ENCODE assay signal across 15 mouse cellular contexts in genomic region chr11:88169531-88170040, GRCm38 (mm10). TPM values are rescaled to one million over a fixed set of nuclear protein-coding genes. Genes with fewer than 3 reads are reported as not detected.
DNase-seq lines count a peak whose midpoint lies in the region; ATAC-seq lines count a peak whose summit lies in the region.
"Had no signal": no experiment of that assay in that cellular context is flagged by ENCODE, and none has a peak within 500 bp of the region (broad histone marks: within the 10 kb centered on the region; RNA-seq: fewer than 3 reads in every experiment).

No protein-coding gene starts in this region.

- no peaks in the 10 kb centered on the region for H3K36me3 ChIP-seq in heart, embryonic 15.5 days
- H3K36me3 ChIP-seq in lung, embryonic 16.5 days (ENCODE audit: control insufficient read depth, insufficient read depth, low read length), result no peaks in the 10 kb centered on the region
- H3K36me3 ChIP-seq in intestine, embryonic 16.5 days (ENCODE audit: control insufficient read depth, insufficient read depth, low read length), result no peaks in the 10 kb centered on the region

- H3K9me3 ChIP-seq in heart, embryonic 15.5 days (replicated peaks), result no peaks in the 10 kb centered on the region
- no peaks in the 10 kb centered on the region for H3K9me3 ChIP-seq in lung, embryonic 16.5 days (ENCODE audit: control insufficient read depth, low read length)
- no peaks in the 10 kb centered on the region for H3K9me3 ChIP-seq in intestine, embryonic 16.5 days (ENCODE audit: control insufficient read depth, low read length)
- H3K9me3 ChIP-seq: G1E had no signal

- 0 out of 2 replicates have a peak overlapping the region, but pooled peaks have one; percentile 1 for H3K9ac ChIP-seq in heart, embryonic 15.5 days
- H3K9ac ChIP-seq in lung, embryonic 16.5 days (ENCODE audit: low read length), result 0 out of 2 replicates have a peak overlapping the region, but pooled peaks have one; percentile 24
- H3K9ac ChIP-seq in intestine, embryonic 16.5 days (ENCODE audit: low read depth, low read length), result 0 out of 2 replicates have a peak overlapping the region, but pooled peaks have one; percentile 33
- H3K9ac ChIP-seq: liver, embryonic 14.5 days had no signal

- no peak for ATAC-seq in heart, embryonic 15.5 days (replicated peaks; ENCODE audit: insufficient number of reproducible peaks, insufficient read depth, low FRiP score, low read depth)
- no peak for ATAC-seq in lung, embryonic 16.5 days (ENCODE audit: low read depth)
- ATAC-seq in intestine, embryonic 16.5 days, result no peak

- H3K27me3 ChIP-seq in heart, embryonic 15.5 days, result no peaks in the 10 kb centered on the region
- peaks cover 2% of the 10 kb centered on the region; the same call in 1 of the 2 replicates for H3K27me3 ChIP-seq in lung, embryonic 16.5 days (ENCODE audit: control insufficient read depth, insufficient read depth, low read depth, low read length)
- H3K27me3 ChIP-seq in intestine, embryonic 16.5 days (replicated peaks; ENCODE audit: control insufficient read depth, insufficient read depth, low read length), result 0 out of 2 replicates have a peak, but pooled peaks cover 2% of the 10 kb centered on the region

- WGBS in heart, embryonic 15.5 days, result 29% methylated on average over 32 of the region's 32 CpGs
- WGBS in lung, embryonic 16.5 days, result 30% methylated on average over 32 of the region's 32 CpGs
- WGBS in intestine, embryonic 16.5 days, result 35% methylated on average over 32 of the region's 32 CpGs

- no peak overlapping the region for H3K27ac ChIP-seq in heart, embryonic 15.5 days
- no peak overlapping the region for H3K27ac ChIP-seq in lung, embryonic 16.5 days (ENCODE audit: low read length)
- no peak overlapping the region for H3K27ac ChIP-seq in intestine, embryonic 16.5 days (ENCODE audit: low read length)
- H3K27ac ChIP-seq: liver, embryonic 14.5 days had no signal

- H3K4me2 ChIP-seq in heart, embryonic 15.5 days, result peak overlapping the region; percentile 29
- no peak overlapping the region for H3K4me2 ChIP-seq in lung, embryonic 16.5 days (ENCODE audit: low read depth, low read length)
- H3K4me2 ChIP-seq in intestine, embryonic 16.5 days (ENCODE audit: low read depth, low read length), result no peak overlapping the region

- H3K4me1 ChIP-seq in heart, embryonic 15.5 days (replicated peaks), result peaks cover 60% of the 10 kb centered on the region
- H3K4me1 ChIP-seq in lung, embryonic 16.5 days (replicated peaks; ENCODE audit: control insufficient read depth, insufficient read depth, low read length), result peaks cover 45% of the 10 kb centered on the region
- peaks cover 42% of the 10 kb centered on the region for H3K4me1 ChIP-seq in intestine, embryonic 16.5 days (ENCODE audit: control insufficient read depth, insufficient read depth, low read length)

- peak overlapping the region; percentile 16; the same call in 1 of the 2 replicates for H3K4me3 ChIP-seq in heart, embryonic 15.5 days
- no peak overlapping the region for H3K4me3 ChIP-seq in lung, embryonic 16.5 days (ENCODE audit: low read length)
- H3K4me3 ChIP-seq in intestine, embryonic 16.5 days (ENCODE audit: low read length), result no peak overlapping the region

- peak; percentile 5 for DNase-seq in adrenal gland, postnatal 14 days
- no peak for DNase-seq in adrenal gland, adult (ENCODE audit: inconsistent age in 2 of 2, low spot score in 1 of 2)
- DNase-seq in heart, adult 18-20 months, result no peak
- DNase-seq in lung, adult 18-20 months, result no peak
- DNase-seq in ovary, postnatal 10 days (ENCODE audit: low spot score), result no peak
- DNase-seq: cerebellum, adult 9-11 months; gastrocnemius, postnatal 25 days; kidney, adult 2 months; layer of hippocampus, postnatal 36 days; right cerebral cortex, postnatal 4 days had no signal

RNA-seq across cellular contexts. Expression of gene Mrps23, which starts 34.6 kb away (rescaled TPM):
- total RNA-seq in adrenal gland, postnatal 14 days (2021), result 173 and 176 TPM in 2 replicates
- polyA plus RNA-seq in heart, embryonic 15.5 days (2015; fragmentation: Nextera tagmentation; extraction: Ambion mirVana), result 80.7 and 93.9 TPM in 2 replicates
- 100 to 1,000 TPM; 327 to 375 TPM for total RNA-seq in heart, adult 18-20 months (2021)
- polyA plus RNA-seq in lung, embryonic 16.5 days (2015; fragmentation: Nextera tagmentation; extraction: Ambion mirVana), result 50.6 and 55.5 TPM in 2 replicates
- 56.3 and 63.9 TPM in 2 replicates for polyA plus RNA-seq in intestine, embryonic 16.5 days (2015; fragmentation: Nextera tagmentation; extraction: Ambion mirVana)
